Comparison of ENCODE assay signal across 7 mouse cellular contexts in the genomic region with DNA sequence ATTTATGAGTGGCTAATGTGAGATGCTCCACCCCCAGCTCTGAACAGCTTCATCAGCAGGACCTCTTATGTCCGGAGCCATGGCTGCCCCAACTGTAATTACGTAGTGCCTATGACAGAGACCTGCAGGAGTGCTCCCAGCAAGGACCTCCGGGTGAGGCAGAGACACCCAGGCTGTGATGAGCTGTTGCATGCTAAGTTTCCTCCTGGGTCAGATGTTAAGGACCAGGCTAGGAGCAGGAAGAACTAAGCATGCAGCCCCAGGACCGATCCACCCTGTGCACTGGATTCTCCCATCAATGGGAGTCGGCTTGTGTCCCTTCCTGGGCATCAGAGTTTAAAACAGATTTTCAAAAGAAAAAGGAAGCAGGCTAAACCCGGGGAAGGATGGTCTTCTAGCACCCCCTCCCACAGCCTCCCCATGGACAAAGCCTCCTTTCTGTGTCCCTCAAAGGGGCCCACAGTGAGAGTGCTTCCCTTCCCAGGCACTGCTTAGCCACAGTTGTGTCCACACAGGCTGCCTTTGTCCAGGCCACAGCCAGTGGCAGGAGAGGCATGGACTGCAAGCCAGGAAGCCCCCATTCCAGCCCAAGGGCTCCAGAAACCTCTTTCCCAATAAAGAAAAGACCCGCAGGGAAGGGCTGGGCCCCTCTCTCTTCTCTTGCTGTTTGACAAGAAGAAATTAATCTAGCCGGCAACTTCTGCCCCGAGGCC. TPM values are rescaled to one million over a fixed set of nuclear protein-coding genes. Genes with fewer than 3 reads are reported as not detected.
A peak's percentile ranks its signal among the peaks of the same experiment; 100 is the strongest.
DNase-seq lines count a peak whose midpoint lies in the region; ATAC-seq lines count a peak whose summit lies in the region.

No protein-coding gene starts in this region.

- peak; percentile 57 for ATAC-seq in forebrain, embryonic 15.5 days (replicated peaks)
- ATAC-seq in limb, embryonic 13.5 days (ENCODE audit: low FRiP score, low read depth) = peak; percentile 49; the same call in 1 of the 2 replicates

- WGBS in forebrain, embryonic 15.5 days = 18% methylated on average over 9 of the region's 9 CpGs
- 48% methylated on average over 9 of the region's 9 CpGs for WGBS in limb, embryonic 13.5 days

- H3K9ac ChIP-seq in forebrain, embryonic 15.5 days (replicated peaks) = no peak overlapping the region
- no peak overlapping the region for H3K9ac ChIP-seq in limb, embryonic 13.5 days

- no peak overlapping the region for H3K4me3 ChIP-seq in forebrain, embryonic 15.5 days
- H3K4me3 ChIP-seq in limb, embryonic 13.5 days = no peak overlapping the region

- H3K4me1 ChIP-seq in forebrain, embryonic 15.5 days = peaks cover 35% of the 10 kb centered on the region
- peaks cover 58% of the 10 kb centered on the region for H3K4me1 ChIP-seq in limb, embryonic 13.5 days

- peak overlapping the region; percentile 64 for H3K27ac ChIP-seq in forebrain, embryonic 15.5 days (replicated peaks)
- peak overlapping the region; percentile 80 for H3K27ac ChIP-seq in limb, embryonic 13.5 days

- H3K36me3 ChIP-seq in forebrain, embryonic 15.5 days = no peaks in the 10 kb centered on the region
- H3K36me3 ChIP-seq in limb, embryonic 13.5 days = peaks cover 14% of the 10 kb centered on the region

- H3K4me2 ChIP-seq in forebrain, embryonic 15.5 days (replicated peaks) = no peak overlapping the region
- no peak overlapping the region for H3K4me2 ChIP-seq in limb, embryonic 13.5 days (replicated peaks)

- DNase-seq in right cerebral cortex, postnatal 10 days (ENCODE audit: low spot score in 2 of 2) = peak; percentile 79 to 87
- no peak for DNase-seq in right cerebral cortex, adult 2 months (ENCODE audit: low spot score in 2 of 2)
- DNase-seq in B cell, adult 2 months = no peak
- no peak for DNase-seq in spleen, postnatal 14 days (ENCODE audit: low spot score in 2 of 2)
- DNase-seq in thymus, postnatal 4 days = no peak

- H3K9me3 ChIP-seq in forebrain, embryonic 15.5 days = no peaks in the 10 kb centered on the region
- no peaks in the 10 kb centered on the region for H3K9me3 ChIP-seq in limb, embryonic 13.5 days

- H3K27me3 ChIP-seq in forebrain, embryonic 15.5 days = no peaks in the 10 kb centered on the region
- H3K27me3 ChIP-seq in limb, embryonic 13.5 days = no peaks in the 10 kb centered on the region

RNA-seq across cellular contexts. Expression of a gene that starts 54.2 kb away (rescaled TPM):
- 22.1 and 23.4 TPM in 2 replicates for polyA plus RNA-seq in forebrain, embryonic 15.5 days (2015; fragmentation: Nextera tagmentation; extraction: Ambion mirVana)
- polyA plus RNA-seq in limb, embryonic 13.5 days (2015; fragmentation: Nextera tagmentation; extraction: Ambion mirVana) = 20.5 and 25.3 TPM in 2 replicates

Comparison
In these comparisons a context has a peak if more than half of its experiments do, and no peak if none do; other contexts are left out.
1. DNase-seq: peak in right cerebral cortex, postnatal 10 days (2 of 2); none in right cerebral cortex, adult 2 months (0 of 2), B cell, adult 2 months (0 of 2), spleen, postnatal 14 days (0 of 2) and thymus, postnatal 4 days (single experiment).